Mouse (Mus musculus): Measurements from ENCODE around the gene Gm21987. TPM values are rescaled to one million over a fixed set of nuclear protein-coding genes. Genes with fewer than 3 reads are reported as not detected.

The Gm21987 gene
- polyA plus RNA-seq, 1 experiment from 2014 or later: 0.53 TPM

DNA sequence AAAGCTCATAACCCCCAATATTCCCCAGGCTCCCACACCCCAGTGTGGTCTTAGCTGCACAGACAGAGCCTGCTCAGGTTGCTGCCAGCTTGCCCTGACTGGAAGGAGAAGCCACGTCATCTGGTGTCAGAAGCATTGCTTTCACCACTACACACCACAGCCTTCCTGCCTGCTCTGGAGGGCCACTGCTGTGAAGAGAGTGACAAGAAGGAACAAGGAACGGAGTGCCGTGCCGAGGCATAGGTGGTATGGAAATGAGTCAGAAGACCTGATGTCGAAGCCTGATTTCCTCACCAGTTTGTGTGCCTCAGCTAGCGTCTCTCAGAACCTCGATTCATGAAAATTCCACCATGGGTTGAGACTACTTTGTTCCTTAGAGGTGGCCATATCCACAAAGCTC, 56.8 kb downstream of the Gm21987 start:
- Histone ChIP-seq H3K9ac (no peak overlapping the region), H3K4me3 (replicated peaks) (no peak overlapping the region), H3K9me3 (no peaks in the 10 kb centered on the region), H3K4me2 (replicated peaks) (no peak overlapping the region), H3K36me3 (no peaks in the 10 kb centered on the region), H3K27ac (no peak overlapping the region), H3K4me1 (replicated peaks) (peaks cover 13% of the 10 kb centered on the region), H3K27me3 (replicated peaks) (no peaks in the 10 kb centered on the region)
- ATAC-seq: no peak
- WGBS: 82% methylated on average over 7 of the region's 7 CpGs

DNA sequence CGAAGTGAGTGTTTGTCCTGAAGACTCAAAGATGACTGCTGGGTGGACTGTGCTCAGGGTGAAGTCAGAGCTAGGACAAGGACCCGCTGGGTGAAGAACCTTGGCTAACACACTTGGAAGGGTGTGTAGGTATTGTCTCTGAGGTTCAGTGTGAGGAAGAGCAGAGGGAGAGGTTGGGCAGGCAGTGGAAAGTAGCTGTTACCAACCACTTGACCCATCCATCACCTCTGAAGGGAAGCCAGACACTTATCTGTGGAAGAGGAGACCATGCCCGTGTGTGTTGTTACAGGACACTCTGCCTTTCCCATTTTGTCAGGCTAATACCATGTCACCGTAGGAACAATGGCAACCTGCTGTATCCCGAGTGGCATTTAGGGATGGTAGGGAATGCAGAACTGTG, 59.5 kb downstream of the Gm21987 start:
- no peaks in the 10 kb centered on the region for H3K4me1 ChIP-seq (replicated peaks)
- no peak overlapping the region for H3K4me2 ChIP-seq (replicated peaks)
- 79% methylated on average over 5 of the region's 5 CpGs for WGBS
- no peaks in the 10 kb centered on the region for H3K9me3 ChIP-seq
- H3K36me3 ChIP-seq: no peaks in the 10 kb centered on the region
- no peak overlapping the region for H3K9ac ChIP-seq
- no peak for ATAC-seq
- no peak overlapping the region for H3K4me3 ChIP-seq (replicated peaks)
- H3K27me3 ChIP-seq (replicated peaks): no peaks in the 10 kb centered on the region
- H3K27ac ChIP-seq: no peak overlapping the region

DNA sequence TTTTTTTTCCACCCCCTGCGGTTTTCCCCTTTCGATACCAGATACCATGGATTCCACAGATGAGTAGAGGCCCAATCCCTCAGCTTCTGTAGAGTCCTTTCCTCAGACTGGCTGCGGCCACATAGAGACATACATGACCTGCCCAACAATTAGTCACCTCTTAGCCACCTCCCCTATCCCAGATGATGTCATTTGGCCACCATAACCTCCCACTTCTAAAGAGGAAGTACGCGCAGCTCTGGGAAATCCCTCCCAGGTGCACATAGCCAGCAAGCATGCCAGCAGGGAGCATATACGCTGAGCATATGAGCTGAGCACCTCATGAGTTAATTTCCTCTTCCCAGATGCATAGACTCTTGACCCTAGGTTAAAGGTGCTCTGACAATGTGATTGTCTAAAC, 59.9 kb downstream of the Gm21987 start:
- H3K4me1 ChIP-seq (replicated peaks): no peaks in the 10 kb centered on the region
- H3K27me3 ChIP-seq (replicated peaks): no peaks in the 10 kb centered on the region
- no peaks in the 10 kb centered on the region for H3K36me3 ChIP-seq
- H3K27ac ChIP-seq: no peak overlapping the region
- H3K4me3 ChIP-seq (replicated peaks): no peak overlapping the region
- ATAC-seq: 0 out of 2 replicates have a peak, but pooled peaks have one; percentile 15
- WGBS: 82% methylated on average over 6 of the region's 6 CpGs
- no peak overlapping the region for H3K9ac ChIP-seq
- no peaks in the 10 kb centered on the region for H3K9me3 ChIP-seq
- H3K4me2 ChIP-seq (replicated peaks): no peak overlapping the region

DNA sequence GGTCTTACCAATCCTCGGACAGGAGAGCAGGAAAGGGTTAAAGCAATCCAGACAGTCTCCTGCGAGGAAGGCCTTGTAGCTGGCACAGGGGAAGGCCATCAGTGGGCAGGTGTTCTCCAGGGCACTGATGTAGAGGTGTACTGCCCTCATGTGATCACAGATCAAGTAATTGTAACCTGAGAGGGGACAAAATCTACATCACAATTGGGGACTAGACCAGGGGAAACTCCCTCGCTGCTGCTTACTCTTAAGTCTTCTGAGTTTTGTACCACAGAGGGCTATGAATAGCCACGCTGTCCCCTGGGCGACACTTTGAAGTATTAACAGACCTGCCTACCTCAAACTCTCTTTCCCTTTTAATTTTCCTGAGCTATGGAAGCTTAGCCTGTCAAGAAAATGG, 60.7 kb downstream of the Gm21987 start:
- Histone ChIP-seq H3K27me3 (replicated peaks) (no peaks in the 10 kb centered on the region), H3K4me2 (replicated peaks) (no peak overlapping the region), H3K27ac (no peak overlapping the region), H3K36me3 (no peaks in the 10 kb centered on the region), H3K4me1 (replicated peaks) (no peaks in the 10 kb centered on the region), H3K9ac (no peak overlapping the region), H3K9me3 (no peaks in the 10 kb centered on the region), H3K4me3 (replicated peaks) (no peak overlapping the region)
- 44% methylated on average over 5 of the region's 5 CpGs for WGBS
- no peak for ATAC-seq

DNA sequence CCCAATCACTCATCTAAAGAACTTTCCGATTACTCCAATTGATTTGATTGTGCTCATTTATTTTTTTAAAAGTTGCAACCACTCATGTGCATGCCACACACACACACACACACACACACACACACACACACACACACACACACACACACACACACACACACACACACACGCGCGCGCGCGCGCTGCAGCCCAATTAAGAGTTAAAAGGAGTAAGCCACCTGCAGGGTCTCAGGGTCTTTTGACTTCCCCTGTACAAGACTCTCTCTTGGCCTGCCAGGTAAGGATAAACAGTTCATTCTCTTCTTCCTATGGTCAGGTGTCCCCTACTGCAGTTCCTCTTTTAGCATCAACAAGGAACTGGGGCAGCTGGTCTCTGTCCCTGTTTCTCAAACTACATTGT, 61.6 kb downstream of the Gm21987 start:
- no peaks in the 10 kb centered on the region for H3K36me3 ChIP-seq
- WGBS: 93% methylated on average over 8 of the region's 8 CpGs
- no peaks in the 10 kb centered on the region for H3K9me3 ChIP-seq
- no peaks in the 10 kb centered on the region for H3K4me1 ChIP-seq (replicated peaks)
- H3K4me3 ChIP-seq (replicated peaks): no peak overlapping the region
- no peak for ATAC-seq
- no peak overlapping the region for H3K27ac ChIP-seq
- no peak overlapping the region for H3K4me2 ChIP-seq (replicated peaks)
- no peaks in the 10 kb centered on the region for H3K27me3 ChIP-seq (replicated peaks)
- no peak overlapping the region for H3K9ac ChIP-seq

Other genes with a start within 250 kb of the Gm21987 start
- 12.1 and 13.1 TPM in 2 replicates for gene Nr1i2, start 52.2 kb upstream of the Gm21987 start, polyA plus RNA-seq (2015; fragmentation: Nextera tagmentation; extraction: Ambion mirVana)
- 0.08 and 0.18 TPM in 2 replicates for gene Maats1, start 4.9 kb upstream of the Gm21987 start, polyA plus RNA-seq (2015; fragmentation: Nextera tagmentation; extraction: Ambion mirVana)
- 233 TPM in 2 replicates for gene Cox17, start within 50 bp of the Gm21987 start, polyA plus RNA-seq (2015; fragmentation: Nextera tagmentation; extraction: Ambion mirVana)
- 14.8 and 15.4 TPM in 2 replicates for gene Popdc2, start 15.2 kb downstream of the Gm21987 start, polyA plus RNA-seq (2015; fragmentation: Nextera tagmentation; extraction: Ambion mirVana)
- 1.3 and 1.7 TPM in 2 replicates for gene Pla1a, start 86.1 kb downstream of the Gm21987 start, polyA plus RNA-seq (2015; fragmentation: Nextera tagmentation; extraction: Ambion mirVana)
- gene Adprh, start 105.7 kb downstream of the Gm21987 start, polyA plus RNA-seq (2015; fragmentation: Nextera tagmentation; extraction: Ambion mirVana): 83.4 and 84.7 TPM in 2 replicates
- gene Cd80, start 108.5 kb downstream of the Gm21987 start, polyA plus RNA-seq (2015; fragmentation: Nextera tagmentation; extraction: Ambion mirVana): 0.18 and 0.21 TPM in 2 replicates
- gene Timmdc1, start 175.6 kb downstream of the Gm21987 start, polyA plus RNA-seq (2015; fragmentation: Nextera tagmentation; extraction: Ambion mirVana): 25.6 and 26.6 TPM in 2 replicates
- 35.6 and 38.6 TPM in 2 replicates for gene Poglut1, start 203.2 kb downstream of the Gm21987 start, polyA plus RNA-seq (2015; fragmentation: Nextera tagmentation; extraction: Ambion mirVana)
- 89.5 and 92.8 TPM in 2 replicates for gene Tmem39a, start 211.7 kb downstream of the Gm21987 start, polyA plus RNA-seq (2015; fragmentation: Nextera tagmentation; extraction: Ambion mirVana)

Data from intestine, embryonic 15.5 days (tissue).